Mouse (Mus musculus) megakaryocyte, embryonic 14.5 days (primary cell): ENCODE data around the gene Slc5a11.

Experiments used
- FLI1 ChIP-seq: IDR thresholded peaks from 2 replicates; pipeline ENCODE4 v1.6.1; 2012; ENCODE audit warnings: low read length, inconsistent platforms, mixed read lengths
- GATA1 ChIP-seq: IDR thresholded peaks from 3 replicates; pipeline ENCODE4 v1.6.1; 2012; ENCODE audit warnings: mixed read lengths, low read length, inconsistent platforms, borderline replicate concordance

DNA sequence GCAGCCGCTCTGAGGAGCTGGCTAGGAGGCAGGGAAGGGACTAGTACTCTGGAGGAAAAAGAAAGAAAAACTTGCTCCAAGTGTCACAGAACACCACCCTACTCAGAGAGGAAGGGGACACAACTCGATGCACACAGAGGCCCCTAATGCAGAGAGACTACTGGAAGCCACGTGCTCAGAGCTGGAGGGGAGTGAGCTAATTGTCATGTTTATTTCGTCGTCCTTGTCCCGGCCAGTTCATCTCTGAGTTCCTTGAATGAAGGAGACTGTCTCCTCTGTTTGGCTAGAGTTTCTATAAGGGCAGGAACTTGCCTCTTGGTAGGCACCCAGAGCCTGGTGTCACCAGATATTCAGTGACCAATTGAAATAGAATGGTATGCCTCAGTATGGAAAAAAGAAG is 36.8 kb downstream of the Slc5a11 start:
- no peak for TF ChIP-seq GATA1
- TF ChIP-seq FLI1 = no peak
